Mouse (Mus musculus) liver, embryonic 16.5 days (tissue): ENCODE results near the gene Hist1h3d. TPM values are rescaled to one million over a fixed set of nuclear protein-coding genes. Genes with fewer than 3 reads are reported as not detected.
"Not testable (repeated sequence)": the region's sequence is repeated elsewhere in the genome, so short reads cannot be mapped to it uniquely, and the experiment has no call there.

Source experiments
- ATAC-seq: fragments of 200-750 bp; cut with Nextera tagmentation; 2 replicates; pipeline ENCODE4 v1.8.0; 2017; ENCODE audit warnings: low read depth, mild to moderate bottlenecking, moderate number of reproducible peaks, moderate library complexity
- H3K27ac ChIP-seq: fragments of 300-500 bp; sonication (generic); 2 replicates; pipeline ENCODE4 v1.5.1; 2014; ENCODE audit warnings: mild to moderate bottlenecking, low read length
- H3K27me3 ChIP-seq: fragments of 300-500 bp; sonication (generic); 2 replicates; pipeline ENCODE4 v1.6.1; 2014; ENCODE audit warnings: low read depth, low read length, mixed read lengths; ENCODE audit not compliant: control insufficient read depth, insufficient read depth
- H3K36me3 ChIP-seq: fragments of 300-500 bp; sonication (generic); 2 replicates; pipeline ENCODE4 v1.6.1; 2014; ENCODE audit warnings: mild to moderate bottlenecking; ENCODE audit not compliant: control insufficient read depth, insufficient read depth
- H3K4me1 ChIP-seq: fragments of 300-500 bp; sonication (generic); 2 replicates; pipeline ENCODE4 v1.6.1; 2014; ENCODE audit warnings: low read depth, low read length, mixed read lengths; ENCODE audit not compliant: control insufficient read depth
- H3K4me2 ChIP-seq: fragments of 300-500 bp; sonication (generic); 2 replicates; pipeline ENCODE4 v1.6.1; 2014; ENCODE audit warnings: low read depth, low read length, mixed read lengths
- H3K4me3 ChIP-seq: fragments of 300-500 bp; sonication (generic); 2 replicates; pipeline ENCODE4 v1.5.1; 2014; ENCODE audit warnings: low read depth, mild to moderate bottlenecking, low read length
- H3K9ac ChIP-seq: fragments of 300-500 bp; sonication (generic); 2 replicates; pipeline ENCODE4 v1.6.1; 2014; ENCODE audit warnings: low read depth, low read length
- H3K9me3 ChIP-seq: fragments of 300-500 bp; sonication (generic); replicated peaks from 2 replicates; pipeline ENCODE4 v1.6.1; 2016; ENCODE audit warnings: low read length; ENCODE audit not compliant: control insufficient read depth
- WGBS: fragments of 180-500 bp; shearing (Covaris S2); extraction: QIAGEN DNeasy Blood & Tissue Kit; methylation state at CpG from one replicate; pipeline ENCODE4 v1.1.7; 2014; ENCODE audit not compliant: insufficient replicate concordance; 5-methylcytosine and 5-hydroxymethylcytosine counted together
- polyA plus RNA-seq: library from polyadenylated mRNA; unstranded; fragments of >200 nt; fragmentation: Nextera tagmentation; extraction: Ambion mirVana; gene quantifications from 2 replicates; pipeline ENCODE4 v1.2.1, GENCODE M21; 2015

Gene Hist1h3d
- polyA plus RNA-seq, 1 experiment from 2014 or later, result 7.7 TPM

GRCm38 (mm10) chr13:23572218-23573033 lies 3.1 kb upstream of the Hist1h3d start:
- H3K27ac ChIP-seq, result peak overlapping the region; percentile 98
- H3K9ac ChIP-seq, result peak overlapping the region; percentile 73
- 20% methylated on average over 2 of the region's 2 CpGs for WGBS

GRCm38 (mm10) chr13:23573034-23573897 lies 2.3 kb upstream of the Hist1h3d start:
- 4% methylated on average over 17 of the region's 20 CpGs for WGBS
- H3K4me1 ChIP-seq, result peaks cover 17% of the 10 kb centered on the region
- not testable (repeated sequence) for H3K36me3 ChIP-seq, H3K9me3 ChIP-seq, H3K27me3 ChIP-seq, ATAC-seq
- H3K9ac ChIP-seq, result peak overlapping the region; percentile 73
- peak overlapping the region; percentile 79 for H3K4me2 ChIP-seq
- H3K27ac ChIP-seq, result peak overlapping the region; percentile 98
- H3K4me3 ChIP-seq, result peak overlapping the region; percentile 63

More at GRCm38 (mm10) chr13:23572218-23573033, 3.1 kb upstream of the Hist1h3d start:
- Histone ChIP-seq H3K4me3 (peak overlapping the region; percentile 63), H3K4me2 (peak overlapping the region; percentile 79), H3K36me3 (no peaks in the 10 kb centered on the region), H3K4me1 (peaks cover 16% of the 10 kb centered on the region), H3K9me3 (no peaks in the 10 kb centered on the region), H3K27me3 (no peaks in the 10 kb centered on the region)
- ATAC-seq, result no peak

- H3K9ac ChIP-seq, result peak within 1 kb of the TSS; percentile 77
- not testable (repeated sequence) for H3K9me3 ChIP-seq, H3K27me3 ChIP-seq, H3K36me3 ChIP-seq
- H3K4me3 ChIP-seq, result peak within 1 kb of the TSS; percentile 63
- H3K27ac ChIP-seq, result peak within 1 kb of the TSS; percentile 98
- H3K4me2 ChIP-seq, result peak within 1 kb of the TSS; percentile 79
- under 1% methylated on average over 34 of the region's 42 CpGs for WGBS
- H3K4me1 ChIP-seq, result peaks cover 18% of the 10 kb centered on the region
- ATAC-seq, result peak; percentile 77
These were observed 1.6 kb upstream of the Hist1h3d start, which contains the start of the genes Hist1h2bf and Hist1h2ad for GRCm38 (mm10) chr13:23573898-23574524. Gene Hist1h2bf (minus strand): TSS chr13:23574196. Gene Hist1h2ad (plus strand): TSS chr13:23574381.

GRCm38 (mm10) chr13:23574546-23575170 lies 905 bp upstream of the Hist1h3d start:
- not testable (repeated sequence) for ATAC-seq, H3K27me3 ChIP-seq, H3K9me3 ChIP-seq, H3K36me3 ChIP-seq
- Histone ChIP-seq H3K27ac (peak overlapping the region; percentile 98), H3K4me3 (peak overlapping the region; percentile 55), H3K9ac (peak overlapping the region; percentile 67), H3K4me1 (peaks cover 17% of the 10 kb centered on the region), H3K4me2 (peak overlapping the region; percentile 60)
- 0% methylated on average over 5 of the region's 39 CpGs for WGBS

- not testable (repeated sequence) for H3K9me3 ChIP-seq, H3K27me3 ChIP-seq, H3K36me3 ChIP-seq, ATAC-seq
- Histone ChIP-seq H3K4me2 (peak overlapping the region; percentile 70), H3K4me1 (peaks cover 15% of the 10 kb centered on the region), H3K4me3 (peak overlapping the region; percentile 64), H3K9ac (peak overlapping the region; percentile 77), H3K27ac (peak overlapping the region; percentile 90)
- WGBS, result under 1% methylated on average over 14 of the region's 40 CpGs
These were observed 326 bp downstream of the Hist1h3d start for GRCm38 (mm10) chr13:23575864-23576313.

- H3K4me2 ChIP-seq, result peak overlapping the region; percentile 70
- peak overlapping the region; percentile 64 for H3K4me3 ChIP-seq
- peaks cover 17% of the 10 kb centered on the region for H3K4me1 ChIP-seq
- no peaks in the 10 kb centered on the region for H3K27me3 ChIP-seq
- WGBS, result 4% methylated on average over 7 of the region's 7 CpGs
- H3K9ac ChIP-seq, result peak overlapping the region; percentile 77
- no peak for ATAC-seq
- peak overlapping the region; percentile 90 for H3K27ac ChIP-seq
- H3K9me3 ChIP-seq, result no peaks in the 10 kb centered on the region
- no peaks in the 10 kb centered on the region for H3K36me3 ChIP-seq
These were observed 853 bp downstream of the Hist1h3d start for GRCm38 (mm10) chr13:23576351-23576881.

GRCm38 (mm10) chr13:23576906-23577639 lies 1.5 kb downstream of the Hist1h3d start:
- Histone ChIP-seq H3K4me1 (peaks cover 20% of the 10 kb centered on the region), H3K4me3 (peak overlapping the region; percentile 64), H3K36me3 (no peaks in the 10 kb centered on the region), H3K9me3 (no peaks in the 10 kb centered on the region), H3K27me3 (no peaks in the 10 kb centered on the region), H3K9ac (peak overlapping the region; percentile 77), H3K4me2 (peak overlapping the region; percentile 70), H3K27ac (peak overlapping the region; percentile 90)
- no peak for ATAC-seq
- WGBS, result 34% methylated on average over 6 of the region's 6 CpGs
